Mouse (Mus musculus) intestine, embryonic 16.5 days (tissue): ENCODE measurements at regions not wholly inside any gene's neighbourhood (a gene's known extent, or its start where the extent isn't known, plus 50 kb on each side); places are given as distances from the start of the nearest gene placed in this dataset.

Experiments used
- ATAC-seq: fragments of 200-750 bp; cut with Nextera tagmentation; 2 replicates; pipeline ENCODE4 v1.8.0; 2017; ENCODE audit warnings: moderate TSS enrichment, moderate library complexity
- H3K27ac ChIP-seq: fragments of 300-500 bp; sonication (generic); 2 replicates; pipeline ENCODE4 v1.5.1; 2014; ENCODE audit warnings: mild to moderate bottlenecking, low read length
- H3K27me3 ChIP-seq: fragments of 300-500 bp; sonication (generic); replicated peaks from 2 replicates; pipeline ENCODE4 v1.6.1; 2014; ENCODE audit warnings: low read length, control low read depth, mixed read lengths; ENCODE audit not compliant: control insufficient read depth, insufficient read depth
- H3K36me3 ChIP-seq: fragments of 300-500 bp; sonication (generic); 2 replicates; pipeline ENCODE4 v1.6.1; 2014; ENCODE audit warnings: low read length, control low read depth; ENCODE audit not compliant: control insufficient read depth, insufficient read depth
- H3K4me1 ChIP-seq: fragments of 300-500 bp; sonication (generic); 2 replicates; pipeline ENCODE4 v1.6.1; 2014; ENCODE audit warnings: low read length, control low read depth, mixed read lengths; ENCODE audit not compliant: control insufficient read depth, insufficient read depth
- H3K4me2 ChIP-seq: fragments of 300-500 bp; sonication (generic); 2 replicates; pipeline ENCODE4 v1.6.1; 2014; ENCODE audit warnings: low read depth, low read length, control low read depth
- H3K4me3 ChIP-seq: fragments of 300-500 bp; sonication (generic); 2 replicates; pipeline ENCODE4 v1.5.1; 2014; ENCODE audit warnings: mild to moderate bottlenecking, low read length
- H3K9ac ChIP-seq: fragments of 300-500 bp; sonication (generic); 2 replicates; pipeline ENCODE4 v1.6.1; 2014; ENCODE audit warnings: low read depth, low read length
- H3K9me3 ChIP-seq: fragments of 300-500 bp; sonication (generic); 2 replicates; pipeline ENCODE4 v1.6.1; 2016; ENCODE audit warnings: low read length, control low read depth; ENCODE audit not compliant: control insufficient read depth
- WGBS: fragments of 180-500 bp; shearing (Covaris S2); extraction: QIAGEN DNeasy Blood & Tissue Kit; methylation state at CpG from one replicate; pipeline ENCODE4 v1.1.7; 2014; 5-methylcytosine and 5-hydroxymethylcytosine counted together

DNA sequence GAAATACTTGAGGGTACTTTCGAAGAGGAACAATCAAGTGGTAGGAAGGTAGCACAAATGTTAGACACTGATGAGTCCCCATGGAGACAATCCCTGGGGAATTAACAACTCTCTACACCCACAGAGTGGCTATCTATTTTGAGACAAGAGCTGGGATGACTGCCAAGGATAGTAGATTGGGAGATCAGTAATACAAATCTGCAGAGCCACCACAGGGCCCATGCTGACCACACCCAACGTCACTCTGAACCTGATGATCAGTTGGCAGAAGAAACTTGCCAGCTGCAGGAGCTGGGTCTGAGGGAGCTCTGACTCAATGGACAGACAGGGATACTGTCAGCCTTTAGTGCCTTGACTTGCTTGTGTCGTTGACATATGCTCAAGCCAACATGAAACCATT, 143.1 kb upstream of the Pdzrn3 start:
- H3K36me3 ChIP-seq: no peaks in the 10 kb centered on the region
- H3K4me3 ChIP-seq: no peak overlapping the region
- H3K27me3 ChIP-seq: no peaks in the 10 kb centered on the region
- no peak overlapping the region for H3K9ac ChIP-seq
- no peak overlapping the region for H3K27ac ChIP-seq
- H3K4me2 ChIP-seq: no peak overlapping the region
- ATAC-seq: no peak
- H3K9me3 ChIP-seq: no peaks in the 10 kb centered on the region
- whole genome bisulfite sequencing: 87% methylated on average over 3 of the region's 3 CpGs
- H3K4me1 ChIP-seq: peaks cover 10% of the 10 kb centered on the region

DNA sequence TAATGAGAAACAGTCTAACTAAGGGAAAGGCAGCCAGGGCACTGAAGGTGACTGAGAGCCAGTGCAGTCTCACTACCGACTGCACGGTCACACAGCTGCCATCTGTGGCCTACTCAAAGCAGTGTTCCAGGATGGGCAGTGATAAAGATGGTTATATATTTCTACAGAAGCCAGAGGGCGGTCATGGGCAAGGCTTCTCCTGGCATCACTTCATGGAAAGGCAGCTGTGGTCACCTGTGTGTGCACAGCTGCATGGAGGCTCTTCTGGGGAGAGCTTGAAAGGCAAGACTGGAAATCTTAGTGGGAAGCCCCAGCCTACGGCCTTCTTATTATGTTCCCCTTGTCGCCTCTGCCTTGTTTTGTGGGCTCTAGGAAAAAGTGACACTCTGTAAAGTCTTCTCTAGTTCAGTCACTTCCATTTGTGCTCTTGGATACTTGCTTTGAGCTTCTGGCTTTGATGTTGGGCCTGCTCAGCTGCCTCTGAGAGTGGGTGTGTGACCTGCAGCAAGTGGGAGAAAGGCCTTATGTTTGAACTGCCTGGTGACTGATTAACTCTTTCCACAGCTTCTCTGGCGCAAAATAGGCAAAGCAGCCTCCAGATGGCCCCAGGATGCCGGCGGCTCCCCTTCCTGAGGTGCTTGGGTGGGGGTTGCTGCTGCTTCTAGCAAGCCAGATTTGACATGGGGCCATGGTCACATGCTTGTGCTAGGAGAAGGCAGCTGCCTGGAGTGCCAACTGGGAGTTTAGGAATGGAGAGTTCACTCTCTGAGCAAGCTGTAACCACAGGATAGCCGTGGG, 141.4 kb upstream of the Pdzrn3 start:
- peak; percentile 67; the same call in 1 of the 2 replicates for ATAC-seq
- Histone ChIP-seq H3K9me3 (no peaks in the 10 kb centered on the region), H3K9ac (no peak overlapping the region), H3K27me3 (no peaks in the 10 kb centered on the region), H3K27ac (no peak overlapping the region), H3K4me3 (no peak overlapping the region), H3K36me3 (no peaks in the 10 kb centered on the region), H3K4me2 (no peak overlapping the region), H3K4me1 (peaks cover 10% of the 10 kb centered on the region)
- WGBS: 38% methylated on average over 9 of the region's 9 CpGs

DNA sequence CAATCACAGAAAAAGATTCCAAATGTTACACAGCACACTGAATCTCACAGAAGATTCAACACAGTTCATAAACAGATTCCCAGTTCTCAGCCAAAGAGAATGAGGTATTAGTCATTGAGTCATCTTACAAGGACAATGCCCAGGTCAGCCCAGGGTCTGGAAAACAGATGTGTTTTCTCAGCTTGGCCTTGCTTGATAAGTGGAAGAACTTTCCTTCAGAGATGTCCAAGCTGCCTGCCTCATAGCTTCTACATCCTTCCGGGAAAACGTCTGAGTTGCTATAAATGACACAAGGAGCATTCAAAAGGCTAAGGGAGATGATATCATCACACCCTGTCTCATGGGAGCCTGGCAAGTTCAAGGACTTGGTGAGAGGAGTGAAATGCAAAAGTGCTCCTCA, 139.9 kb upstream of the Pdzrn3 start:
- 39% methylated on average over 2 of the region's 2 CpGs for WGBS
- H3K9ac ChIP-seq: no peak overlapping the region
- peaks cover 10% of the 10 kb centered on the region for H3K4me1 ChIP-seq
- no peaks in the 10 kb centered on the region for H3K9me3 ChIP-seq
- ATAC-seq: no peak
- no peak overlapping the region for H3K4me3 ChIP-seq
- no peak overlapping the region for H3K27ac ChIP-seq
- H3K36me3 ChIP-seq: no peaks in the 10 kb centered on the region
- H3K27me3 ChIP-seq: no peaks in the 10 kb centered on the region
- no peak overlapping the region for H3K4me2 ChIP-seq

DNA sequence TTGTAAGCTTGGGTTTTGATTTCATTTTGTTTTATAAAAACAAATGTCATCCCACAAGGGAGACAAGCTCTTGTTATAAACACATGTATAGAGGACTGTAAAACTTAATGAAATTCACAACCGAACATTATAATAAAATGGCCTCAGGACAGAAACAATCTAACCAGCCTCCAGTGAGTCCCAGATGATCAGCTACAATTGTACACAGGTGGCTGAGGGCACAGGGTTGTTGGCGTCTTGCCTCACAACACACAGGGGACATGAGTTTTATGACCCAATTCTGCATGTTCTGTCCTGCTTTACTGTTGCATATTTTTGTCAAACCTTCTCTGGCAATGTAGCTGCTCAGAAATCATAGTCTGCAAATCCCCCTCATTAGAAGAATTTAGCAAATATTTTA, 136.0 kb upstream of the Pdzrn3 start:
- Histone ChIP-seq H3K4me3 (no peak overlapping the region), H3K9me3 (no peaks in the 10 kb centered on the region), H3K36me3 (no peaks in the 10 kb centered on the region), H3K4me2 (no peak overlapping the region), H3K9ac (no peak overlapping the region), H3K4me1 (peaks cover 2% of the 10 kb centered on the region; the same call in 1 of the 2 replicates), H3K27me3 (no peaks in the 10 kb centered on the region), H3K27ac (no peak overlapping the region)
- WGBS: 74% methylated on average over 2 of the region's 2 CpGs
- ATAC-seq: no peak

DNA sequence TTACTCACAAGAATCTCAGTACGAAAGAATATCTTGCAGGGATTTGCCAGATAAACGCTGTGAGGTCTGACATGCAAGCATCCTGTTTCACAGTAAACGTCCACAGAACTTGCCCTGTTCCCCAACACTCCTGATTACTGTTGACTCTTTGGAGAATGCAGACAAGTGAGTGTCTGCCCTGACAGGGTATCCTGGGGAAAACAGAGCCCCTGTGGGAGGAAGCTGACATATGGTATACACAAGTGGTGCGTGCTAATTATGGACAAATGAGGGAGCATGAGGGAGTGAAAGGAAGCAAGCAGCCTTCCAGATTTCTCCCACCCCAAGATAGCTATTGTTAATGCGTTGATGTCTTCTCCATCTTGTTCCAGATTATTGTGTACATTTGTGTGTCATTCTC, 124.5 kb upstream of the Pdzrn3 start:
- H3K9me3 ChIP-seq: no peaks in the 10 kb centered on the region
- H3K9ac ChIP-seq: no peak overlapping the region
- no peak overlapping the region for H3K4me3 ChIP-seq
- no peak overlapping the region for H3K4me2 ChIP-seq
- H3K36me3 ChIP-seq: no peaks in the 10 kb centered on the region
- no peak overlapping the region for H3K27ac ChIP-seq
- no peaks in the 10 kb centered on the region for H3K27me3 ChIP-seq
- H3K4me1 ChIP-seq: no peaks in the 10 kb centered on the region
- no peak for ATAC-seq
- WGBS: 38% methylated on average over 5 of the region's 5 CpGs

DNA sequence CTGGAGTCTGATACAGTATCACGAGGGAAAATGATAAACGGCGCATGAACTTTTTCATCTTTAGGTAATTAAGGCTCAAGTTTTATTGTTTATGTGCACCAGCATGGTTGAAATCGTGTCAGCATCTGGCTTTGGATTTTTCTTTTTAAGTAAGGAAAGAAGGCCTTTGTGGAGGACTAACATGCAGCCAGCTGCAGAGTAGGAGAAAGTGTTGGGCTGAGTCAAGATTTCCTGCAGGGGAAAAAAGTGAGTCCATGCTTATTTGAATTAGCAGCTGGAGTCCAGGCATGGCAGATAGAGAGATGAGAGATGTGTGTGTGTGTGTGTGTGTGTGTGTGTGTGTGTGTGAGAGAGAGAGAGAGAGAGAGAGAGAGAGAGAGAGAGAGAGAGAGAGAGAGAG, 124.0 kb upstream of the Pdzrn3 start:
- Histone ChIP-seq H3K27ac (no peak overlapping the region), H3K36me3 (no peaks in the 10 kb centered on the region), H3K27me3 (no peaks in the 10 kb centered on the region), H3K9me3 (no peaks in the 10 kb centered on the region), H3K4me3 (no peak overlapping the region), H3K4me1 (no peaks in the 10 kb centered on the region), H3K4me2 (no peak overlapping the region), H3K9ac (no peak overlapping the region)
- WGBS: 70% methylated on average over 4 of the region's 4 CpGs
- ATAC-seq: no peak

DNA sequence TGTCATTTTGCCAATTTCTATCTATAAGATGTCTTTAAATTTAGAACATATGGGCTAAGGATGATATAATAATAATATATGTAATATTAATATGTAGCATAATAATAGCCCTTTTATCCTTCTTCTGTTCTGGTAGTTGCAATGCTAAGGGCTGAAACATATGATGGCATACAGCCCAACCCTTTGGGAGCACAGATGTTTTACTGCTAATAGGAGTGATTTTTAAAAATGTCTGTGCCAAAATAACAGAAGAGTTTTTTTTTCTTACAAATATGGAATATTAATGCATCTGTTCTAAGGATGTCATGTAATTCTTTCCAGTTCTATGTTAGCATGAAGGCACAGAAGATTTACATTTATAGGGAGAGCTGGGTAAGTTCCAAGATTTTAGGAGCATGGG, 122.5 kb upstream of the Pdzrn3 start:
- H3K4me3 ChIP-seq: no peak overlapping the region
- H3K27ac ChIP-seq: no peak overlapping the region
- ATAC-seq: no peak
- H3K4me1 ChIP-seq: no peaks in the 10 kb centered on the region
- no peak overlapping the region for H3K9ac ChIP-seq
- H3K4me2 ChIP-seq: no peak overlapping the region
- H3K27me3 ChIP-seq: no peaks in the 10 kb centered on the region
- H3K36me3 ChIP-seq: no peaks in the 10 kb centered on the region
- no peaks in the 10 kb centered on the region for H3K9me3 ChIP-seq

DNA sequence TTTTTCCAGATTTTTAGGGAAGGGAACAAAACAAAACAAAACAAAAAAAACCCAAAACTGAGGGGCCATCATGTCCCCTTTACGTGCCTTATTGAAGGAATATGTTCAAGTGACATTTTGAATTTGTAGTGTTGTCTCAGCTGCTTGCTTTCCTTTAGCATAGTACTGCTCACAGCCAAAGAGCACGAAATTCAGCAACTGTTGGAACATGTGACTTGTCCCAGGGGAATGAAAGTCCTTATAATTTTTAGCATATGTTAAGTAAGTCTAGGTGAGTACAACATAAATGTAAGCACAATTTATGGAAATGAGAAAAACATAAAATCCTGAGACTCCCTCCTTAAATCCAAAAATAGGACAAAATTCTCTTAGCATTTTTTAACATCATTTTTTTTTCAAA, 110.8 kb upstream of the Pdzrn3 start:
- H3K27ac ChIP-seq: no peak overlapping the region
- no peak overlapping the region for H3K9ac ChIP-seq
- ATAC-seq: no peak
- no peaks in the 10 kb centered on the region for H3K36me3 ChIP-seq
- no peak overlapping the region for H3K4me2 ChIP-seq
- no peak overlapping the region for H3K4me3 ChIP-seq
- peaks cover 3% of the 10 kb centered on the region for H3K4me1 ChIP-seq
- 59% methylated on average over 2 of the region's 2 CpGs for WGBS
- H3K27me3 ChIP-seq: no peaks in the 10 kb centered on the region
- no peaks in the 10 kb centered on the region for H3K9me3 ChIP-seq

DNA sequence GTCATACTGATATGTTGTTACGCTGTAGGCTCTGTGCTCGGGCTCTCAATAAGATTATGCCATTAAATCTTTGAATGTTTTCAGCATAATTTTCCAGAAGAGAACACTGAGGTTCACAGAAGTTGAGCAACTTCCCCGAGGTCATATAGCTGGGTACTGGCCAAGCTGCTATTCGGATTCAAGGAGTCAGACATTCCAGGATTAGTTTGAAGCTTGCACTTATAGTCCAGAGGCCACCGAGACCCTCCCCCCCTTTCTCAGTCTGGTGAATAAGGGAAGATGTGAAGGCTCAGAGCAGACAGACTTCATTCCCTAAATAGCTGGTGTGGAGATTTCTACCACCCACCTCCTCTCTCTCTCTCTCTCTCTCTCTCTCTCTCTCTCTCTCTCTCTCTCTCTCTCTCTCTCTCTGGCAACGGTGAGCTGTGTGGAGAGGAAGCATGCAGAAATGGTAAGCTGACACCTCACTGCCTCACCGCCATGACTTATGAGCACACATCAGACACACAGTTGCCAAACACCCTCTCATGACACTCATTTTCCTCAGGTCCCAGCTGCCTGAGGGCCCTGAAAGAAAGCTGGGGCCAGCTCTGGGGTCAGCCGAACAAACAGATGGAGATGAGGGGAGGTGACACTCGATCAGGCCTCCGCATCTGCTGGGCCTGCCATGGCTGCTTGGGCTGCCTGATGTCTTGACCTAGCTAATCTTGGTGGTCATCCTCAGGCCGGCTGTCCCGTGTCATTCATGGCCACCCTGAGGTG, 107.0 kb upstream of the Pdzrn3 start:
- 54% methylated on average over 12 of the region's 12 CpGs for WGBS
- Histone ChIP-seq H3K36me3 (no peaks in the 10 kb centered on the region), H3K4me1 (peaks cover 8% of the 10 kb centered on the region), H3K4me3 (no peak overlapping the region), H3K27me3 (no peaks in the 10 kb centered on the region), H3K9ac (no peak overlapping the region), H3K9me3 (no peaks in the 10 kb centered on the region), H3K4me2 (no peak overlapping the region), H3K27ac (no peak overlapping the region)
- ATAC-seq: no peak
